ENCODE assay signal across 9 mouse cellular contexts in genomic region chr15:12941106-12941505, GRCm38 (mm10).
"Had no signal": no experiment of that assay in that cellular context is flagged by ENCODE, and none has a peak within 500 bp of the region (broad histone marks: within the 10 kb centered on the region; RNA-seq: fewer than 3 reads in every experiment).

No protein-coding gene starts in this region.

- H3K4me3 ChIP-seq: limb, embryonic 15.5 days; neural tube, embryonic 13.5 days had no signal

- H3K4me1 ChIP-seq: limb, embryonic 15.5 days; neural tube, embryonic 13.5 days had no signal

- H3K9me3 ChIP-seq: limb, embryonic 15.5 days; neural tube, embryonic 13.5 days had no signal

- DNase-seq: kidney, adult 18-20 months; kidney, postnatal 14 days; lung, adult 18-20 months; right cerebral cortex, adult 18-20 months; thymus, postnatal 4 days had no signal

- H3K36me3 ChIP-seq: limb, embryonic 15.5 days had no signal

- H3K4me2 ChIP-seq: limb, embryonic 15.5 days; neural tube, embryonic 13.5 days had no signal

- H3K27ac ChIP-seq: limb, embryonic 15.5 days; liver, embryonic 14.5 days; neural tube, embryonic 13.5 days; stomach, postnatal 0 days had no signal

- H3K27me3 ChIP-seq: limb, embryonic 15.5 days; neural tube, embryonic 13.5 days had no signal

- H3K9ac ChIP-seq: limb, embryonic 15.5 days; liver, embryonic 14.5 days; neural tube, embryonic 13.5 days had no signal
